Comparison of ENCODE assay signal across 22 mouse cellular contexts in genomic region chr10:4245812-4246211, GRCm38 (mm10). TPM values are rescaled to one million over a fixed set of nuclear protein-coding genes. Genes with fewer than 3 reads are reported as not detected.
A peak's percentile ranks its signal among the peaks of the same experiment; 100 is the strongest.
DNase-seq lines count a peak whose midpoint lies in the region; ATAC-seq and TF ChIP-seq lines count a peak whose summit lies in the region.
"Had no signal": no experiment of that assay in that cellular context is flagged by ENCODE, and none has a peak within 500 bp of the region (broad histone marks: within the 10 kb centered on the region; RNA-seq: fewer than 3 reads in every experiment).

No protein-coding gene starts in this region.

- no peaks in the 10 kb centered on the region for H3K4me1 ChIP-seq in heart, adult 2 months (ENCODE audit: control insufficient read depth, insufficient read depth, low read length)
- H3K4me1 ChIP-seq in lung, postnatal 0 days (ENCODE audit: insufficient read depth, low read depth, low read length), result peaks cover 3% of the 10 kb centered on the region; the same call in 1 of the 2 replicates
- H3K4me1 ChIP-seq: forebrain, embryonic 13.5 days; limb, embryonic 15.5 days had no signal

- H3K9me3 ChIP-seq in lung, postnatal 0 days (ENCODE audit: low read length), result no peaks in the 10 kb centered on the region
- H3K9me3 ChIP-seq: embryonic facial prominence, embryonic 10.5 days; forebrain, embryonic 13.5 days; G1E; hindbrain, embryonic 13.5 days; limb, embryonic 15.5 days; midbrain, embryonic 13.5 days had no signal

- H3K27ac ChIP-seq in heart, adult 2 months, result no peak overlapping the region
- no peak overlapping the region for H3K27ac ChIP-seq in lung, postnatal 0 days (ENCODE audit: low read length)
- H3K27ac ChIP-seq: embryonic facial prominence, embryonic 10.5 days; forebrain, embryonic 13.5 days; hindbrain, embryonic 13.5 days; limb, embryonic 15.5 days; midbrain, embryonic 13.5 days had no signal

- peak; percentile 47 to 51 for DNase-seq in heart, adult 2 months
- no peak for DNase-seq in heart, postnatal 25 days (ENCODE audit: low spot score)
- DNase-seq in lung, postnatal 0 days (ENCODE audit: low spot score), result peak; percentile 14
- DNase-seq in lung, postnatal 25 days (ENCODE audit: low spot score), result no peak
- DNase-seq in R1 (ENCODE audit: low read depth, low spot score), result peak; percentile 53
- DNase-seq in heart, postnatal 14 days, result peak; percentile 48 to 49
- DNase-seq in layer of hippocampus, adult 9-10 months (ENCODE audit: low spot score), result no peak
- DNase-seq in kidney, adult 9 months, result no peak
- DNase-seq: adrenal gland, adult 8-10 months; kidney, adult 11 months; kidney, postnatal 14 days; layer of hippocampus, adult 9-11 months; liver, postnatal 0 days; retina, postnatal 1 day; thymus, postnatal 4 days had no signal

- H3K36me3 ChIP-seq in heart, adult 2 months (ENCODE audit: control insufficient read depth, insufficient read depth, low read length), result no peaks in the 10 kb centered on the region
- no peaks in the 10 kb centered on the region for H3K36me3 ChIP-seq in lung, postnatal 0 days (ENCODE audit: insufficient read depth, low read length)
- H3K36me3 ChIP-seq: embryonic facial prominence, embryonic 10.5 days; G1E; hindbrain, embryonic 13.5 days; limb, embryonic 15.5 days; midbrain, embryonic 13.5 days had no signal

- 56% methylated on average over 2 of the region's 2 CpGs for WGBS in heart, adult 2 months
- 68% methylated on average over 2 of the region's 2 CpGs for WGBS in lung, postnatal 0 days

- no peak overlapping the region for H3K4me3 ChIP-seq in heart, adult 2 months
- H3K4me3 ChIP-seq in lung, postnatal 0 days (ENCODE audit: low read depth, low read length), result no peak overlapping the region
- H3K4me3 ChIP-seq: embryonic facial prominence, embryonic 10.5 days; forebrain, embryonic 13.5 days; hindbrain, embryonic 13.5 days; limb, embryonic 15.5 days; midbrain, embryonic 13.5 days had no signal

- TF ChIP-seq EP300 in heart, adult 2 months (IDR thresholded peaks at IDR 0.05; ENCODE audit: insufficient read depth, low read depth, low read length), result no peak
- no peak for TF ChIP-seq EP300 in lung, postnatal 0 days (IDR thresholded peaks at IDR 0.05)

- no peak for TF ChIP-seq POLR2A in heart, adult 2 months (IDR thresholded peaks at IDR 0.05; ENCODE audit: insufficient read depth, low read depth, low read length)

- no peak for TF ChIP-seq CTCF in heart, adult 2 months (IDR thresholded peaks at IDR 0.05)
- TF ChIP-seq CTCF in lung, postnatal 0 days (IDR thresholded peaks at IDR 0.05), result no peak

- no peak overlapping the region for H3K9ac ChIP-seq in heart, adult 2 months (ENCODE audit: low read depth, low read length)
- H3K9ac ChIP-seq in lung, postnatal 0 days (replicated peaks; ENCODE audit: low read depth), result no peak overlapping the region
- H3K9ac ChIP-seq: forebrain, embryonic 13.5 days; hindbrain, embryonic 13.5 days; limb, embryonic 15.5 days; liver, postnatal 0 days; midbrain, embryonic 13.5 days had no signal

- intact Hi-C loops in heart, adult 2 months (cut with DNase I), result no loop called here
- intact Hi-C loops in heart, postnatal 25 days (cut with DNase I), result no loop called here
- intact Hi-C loops in heart, postnatal 14 days (cut with DNase I), result no loop called here

- H3K79me2 ChIP-seq in heart, adult 2 months (replicated peaks; ENCODE audit: control insufficient read depth, insufficient read depth, low read length), result no peaks in the 10 kb centered on the region

- H3K27me3 ChIP-seq in heart, adult 2 months (ENCODE audit: control insufficient read depth, insufficient read depth, low read length), result no peaks in the 10 kb centered on the region
- H3K27me3 ChIP-seq in lung, postnatal 0 days (replicated peaks; ENCODE audit: insufficient read depth, low read length), result no peaks in the 10 kb centered on the region
- H3K27me3 ChIP-seq: forebrain, embryonic 13.5 days; hindbrain, embryonic 13.5 days; limb, embryonic 15.5 days; midbrain, embryonic 13.5 days had no signal

- ATAC-seq in lung, postnatal 0 days, result no peak
- ATAC-seq: CD4-positive, CD25-positive, alpha-beta regulatory T cell, adult 4 months; forebrain, embryonic 13.5 days; liver, postnatal 0 days; midbrain, embryonic 13.5 days had no signal

- H3K4me2 ChIP-seq in lung, postnatal 0 days (replicated peaks; ENCODE audit: low read depth, low read length), result no peak overlapping the region
- H3K4me2 ChIP-seq: forebrain, embryonic 13.5 days; hindbrain, embryonic 13.5 days; limb, embryonic 15.5 days; midbrain, embryonic 13.5 days had no signal

RNA-seq across cellular contexts. Expression of gene Akap12, which starts 20.4 kb away (rescaled TPM):
- 10 to 100 TPM; 17.4 to 28.0 TPM for total RNA-seq in heart, adult 2 months (2021)
- 7.5 and 13.0 TPM in 2 replicates for polyA plus RNA-seq in heart, adult 2 months (2012; rRNA removed)
- total RNA-seq in heart, postnatal 25 days (2021), result 10 to 100 TPM; 23.7 to 25.3 TPM
- polyA plus RNA-seq in lung, postnatal 0 days (2015; fragmentation: Nextera tagmentation; extraction: Ambion mirVana), result 49.7 and 59.9 TPM in 2 replicates
- 10 to 100 TPM; 33.5 to 33.6 TPM for total RNA-seq in heart, postnatal 14 days (2021)
- polyA plus RNA-seq: G1E had no signal

Comparison
In these comparisons a context has a peak if more than half of its experiments do, and no peak if none do; other contexts are left out.
1. DNase-seq: peak in heart, adult 2 months (2 of 2), lung, postnatal 0 days (single experiment), R1 (single experiment) and heart, postnatal 14 days (2 of 2); none in heart, postnatal 25 days (single experiment), lung, postnatal 25 days (single experiment), layer of hippocampus, adult 9-10 months (single experiment) and kidney, adult 9 months (single experiment).